In the genomic region with DNA sequence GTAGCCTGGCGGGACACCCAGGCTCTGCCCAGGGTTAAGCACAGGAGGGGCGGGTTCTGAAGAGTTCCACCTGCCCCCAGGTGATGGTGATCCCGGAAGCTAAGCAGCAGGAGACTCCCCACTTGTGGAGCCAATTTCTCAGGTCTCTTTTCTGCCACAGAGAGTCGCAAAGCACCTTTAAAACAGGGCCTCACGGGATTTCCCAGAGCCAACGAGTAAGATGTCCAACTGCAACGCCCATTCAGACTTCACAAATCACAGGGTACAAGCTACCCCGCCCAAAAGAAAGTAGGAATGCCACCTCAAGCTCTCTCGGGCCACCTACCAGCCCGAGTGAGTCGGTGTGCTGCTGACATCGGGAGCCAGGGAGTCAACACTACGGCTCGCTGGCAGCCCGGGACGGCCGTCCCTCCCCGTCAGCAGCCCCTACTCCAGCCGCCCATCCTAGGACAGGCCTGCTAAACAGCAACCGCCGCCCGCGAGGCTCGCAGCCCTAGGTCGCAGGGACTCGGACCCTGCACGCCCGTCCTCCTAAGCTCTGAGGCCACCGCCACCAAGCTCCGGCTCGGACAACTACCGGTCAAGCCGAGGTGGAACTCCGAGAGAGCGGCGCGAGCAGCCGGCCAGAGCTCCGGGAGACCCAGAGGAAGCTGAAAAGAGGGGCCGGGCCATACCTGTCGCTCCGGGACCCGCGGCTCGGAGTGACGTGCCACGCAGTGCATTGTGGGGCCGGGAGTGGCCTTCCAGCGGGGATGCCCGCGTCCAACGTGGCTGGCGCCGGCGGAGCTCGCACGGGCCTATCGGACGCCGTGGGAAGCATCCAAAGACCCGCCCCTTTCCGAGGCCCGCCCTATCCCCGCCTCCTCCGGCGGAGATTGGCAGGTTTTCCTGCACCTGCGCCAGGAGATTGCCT, we compare ENCODE assay signal across 8 mouse cellular contexts. TPM values are rescaled to one million over a fixed set of nuclear protein-coding genes. Genes with fewer than 3 reads are reported as not detected.
DNase-seq lines count a peak whose midpoint lies in the region; ATAC-seq and TF ChIP-seq lines count a peak whose summit lies in the region.

A gene (minus strand): TSS at position 769 of the 913 bp plus-strand sequence.

- H3K9me3 ChIP-seq in embryonic facial prominence, embryonic 13.5 days: no peaks in the 10 kb centered on the region
- H3K9me3 ChIP-seq in limb, embryonic 12.5 days: no peaks in the 10 kb centered on the region
- no peaks in the 10 kb centered on the region for H3K9me3 ChIP-seq in midbrain, embryonic 15.5 days

- DNase-seq in 3134 (ENCODE audit: extremely low read depth, insufficient read length, low spot score): peak; percentile 94
- DNase-seq in adrenal gland, postnatal 36 days: peak; percentile 97
- DNase-seq in heart, adult 18-20 months: peak; percentile 95
- DNase-seq in kidney, adult 2 months: peak; percentile 97
- peak; percentile 72 to 88 for DNase-seq in spleen, adult 2 months (ENCODE audit: low read depth in 1 of 2, low spot score in 2 of 2)

- peak within 1 kb of the TSS; percentile 89 for H3K9ac ChIP-seq in embryonic facial prominence, embryonic 13.5 days
- H3K9ac ChIP-seq in limb, embryonic 12.5 days (replicated peaks): peak within 1 kb of the TSS; percentile 87
- H3K9ac ChIP-seq in midbrain, embryonic 15.5 days: peak within 1 kb of the TSS; percentile 77

- TF ChIP-seq POLR2A in kidney, adult 2 months (IDR thresholded peaks at IDR 0.05; ENCODE audit: low read depth, low read length): no peak
- no peak for TF ChIP-seq POLR2A in spleen, adult 2 months (IDR thresholded peaks at IDR 0.05; ENCODE audit: low read depth, low read length)

- H3K36me3 ChIP-seq in embryonic facial prominence, embryonic 13.5 days: peaks cover 14% of the 10 kb centered on the region; the same call in 1 of the 2 replicates
- H3K36me3 ChIP-seq in kidney, adult 2 months (ENCODE audit: control insufficient read depth, insufficient read depth, low read length): no peaks in the 10 kb centered on the region
- peaks cover 10% of the 10 kb centered on the region; the same call in 1 of the 2 replicates for H3K36me3 ChIP-seq in limb, embryonic 12.5 days
- no peaks in the 10 kb centered on the region for H3K36me3 ChIP-seq in midbrain, embryonic 15.5 days (replicated peaks)
- H3K36me3 ChIP-seq in spleen, adult 2 months (ENCODE audit: control insufficient read depth, insufficient read depth, low read length): no peaks in the 10 kb centered on the region

- peak within 1 kb of the TSS; percentile 83 for H3K27ac ChIP-seq in embryonic facial prominence, embryonic 13.5 days
- H3K27ac ChIP-seq in kidney, adult 2 months (ENCODE audit: insufficient read depth, low read depth, low read length): peak within 1 kb of the TSS; percentile 79
- H3K27ac ChIP-seq in limb, embryonic 12.5 days: peak within 1 kb of the TSS; percentile 46
- H3K27ac ChIP-seq in midbrain, embryonic 15.5 days: peak within 1 kb of the TSS; percentile 87
- peak within 1 kb of the TSS; percentile 42 for H3K27ac ChIP-seq in spleen, adult 2 months (ENCODE audit: insufficient read depth, low read length)

- under 1% methylated on average over 67 of the region's 67 CpGs for WGBS in embryonic facial prominence, embryonic 13.5 days
- WGBS in kidney, adult 2 months: under 1% methylated on average over 67 of the region's 67 CpGs
- WGBS in limb, embryonic 12.5 days: under 1% methylated on average over 67 of the region's 67 CpGs
- under 1% methylated on average over 67 of the region's 67 CpGs for WGBS in midbrain, embryonic 15.5 days
- WGBS in spleen, adult 2 months: under 1% methylated on average over 66 of the region's 67 CpGs

- 0 out of 2 replicates have a peak, but pooled peaks have one; percentile 2 for TF ChIP-seq CTCF in kidney, adult 2 months (conservative IDR thresholded peaks at IDR 0.05; ENCODE audit: insufficient read depth, insufficient read length, low read depth, low read length)
- TF ChIP-seq CTCF in spleen, adult 2 months (IDR thresholded peaks at IDR 0.05; ENCODE audit: extremely low read depth, insufficient read depth, insufficient read length, insufficient replicate concordance): no peak

- peak; percentile 100 for ATAC-seq in embryonic facial prominence, embryonic 13.5 days (ENCODE audit: insufficient number of reproducible peaks, insufficient read depth, low FRiP score, low TSS enrichment, low read depth)
- peak; percentile 99 for ATAC-seq in limb, embryonic 12.5 days (ENCODE audit: insufficient number of reproducible peaks, insufficient read depth, low FRiP score, low TSS enrichment, low read depth)
- peak; percentile 100 for ATAC-seq in midbrain, embryonic 15.5 days (replicated peaks)

- no peaks in the 10 kb centered on the region for H3K27me3 ChIP-seq in embryonic facial prominence, embryonic 13.5 days
- H3K27me3 ChIP-seq in kidney, adult 2 months (replicated peaks; ENCODE audit: control insufficient read depth, insufficient read depth, low read length): no peaks in the 10 kb centered on the region
- no peaks in the 10 kb centered on the region for H3K27me3 ChIP-seq in limb, embryonic 12.5 days
- H3K27me3 ChIP-seq in midbrain, embryonic 15.5 days (replicated peaks): no peaks in the 10 kb centered on the region
- H3K27me3 ChIP-seq in spleen, adult 2 months (ENCODE audit: control insufficient read depth, insufficient read depth, low read length): no peaks in the 10 kb centered on the region

- peak within 1 kb of the TSS; percentile 86 for H3K4me2 ChIP-seq in embryonic facial prominence, embryonic 13.5 days
- H3K4me2 ChIP-seq in limb, embryonic 12.5 days: peak within 1 kb of the TSS; percentile 79
- peak within 1 kb of the TSS; percentile 90 for H3K4me2 ChIP-seq in midbrain, embryonic 15.5 days

- peaks cover 11% of the 10 kb centered on the region for H3K4me1 ChIP-seq in embryonic facial prominence, embryonic 13.5 days
- H3K4me1 ChIP-seq in kidney, adult 2 months (ENCODE audit: control insufficient read depth, insufficient read depth, low read length): 0 out of 2 replicates have a peak, but pooled peaks cover 2% of the 10 kb centered on the region
- peaks cover 6% of the 10 kb centered on the region for H3K4me1 ChIP-seq in limb, embryonic 12.5 days (replicated peaks)
- peaks cover 15% of the 10 kb centered on the region for H3K4me1 ChIP-seq in midbrain, embryonic 15.5 days
- peaks cover 5% of the 10 kb centered on the region; the same call in 1 of the 2 replicates for H3K4me1 ChIP-seq in spleen, adult 2 months (ENCODE audit: control insufficient read depth, insufficient read depth, insufficient read length)

- H3K4me3 ChIP-seq in embryonic facial prominence, embryonic 13.5 days: peak within 1 kb of the TSS; percentile 83
- peak within 1 kb of the TSS; percentile 96 for H3K4me3 ChIP-seq in kidney, adult 2 months (ENCODE audit: insufficient read depth, low read depth, low read length)
- H3K4me3 ChIP-seq in limb, embryonic 12.5 days (replicated peaks): peak within 1 kb of the TSS; percentile 85
- peak within 1 kb of the TSS; percentile 80 for H3K4me3 ChIP-seq in midbrain, embryonic 15.5 days
- H3K4me3 ChIP-seq in spleen, adult 2 months (ENCODE audit: extremely low read depth, insufficient read depth, insufficient read length): peak within 1 kb of the TSS; percentile 86

RNA-seq across cellular contexts. Expression of the gene that starts here (rescaled TPM):
- total RNA-seq in adrenal gland, postnatal 36 days (2021): 10 to 100 TPM; 22.2 to 32.3 TPM
- polyA plus RNA-seq in embryonic facial prominence, embryonic 13.5 days (2015; fragmentation: Nextera tagmentation; extraction: Ambion mirVana): 51.3 and 54.4 TPM in 2 replicates
- total RNA-seq in heart, adult 18-20 months (2021): 10 to 100 TPM; 11.9 to 12.2 TPM
- polyA plus RNA-seq in kidney, adult 2 months (2012; rRNA removed): 24.1 and 26.5 TPM in 2 replicates
- 39.1 and 42.2 TPM in 2 replicates for polyA plus RNA-seq in limb, embryonic 12.5 days (2016; fragmentation: Nextera tagmentation; extraction: Ambion mirVana)
- polyA plus RNA-seq in midbrain, embryonic 15.5 days (2015; fragmentation: Nextera tagmentation; extraction: Ambion mirVana): 36.8 and 40.6 TPM in 2 replicates
- 4.5 TPM in 2 replicates for polyA plus RNA-seq in spleen, adult 2 months (2012; rRNA removed)

Comparison
In these comparisons a context has a peak if more than half of its experiments do, and no peak if none do; other contexts are left out.
1. Peak in every context shown above with its lines: DNase-seq, ATAC-seq, H3K4me3 ChIP-seq and H3K27ac ChIP-seq.